Mouse (Mus musculus) stomach, embryonic 16.5 days (tissue): Measurements from ENCODE around the gene Recql5. TPM values are rescaled to one million over a fixed set of nuclear protein-coding genes. Genes with fewer than 3 reads are reported as not detected.

Source experiments
- ATAC-seq: fragments of 200-750 bp; cut with Nextera tagmentation; 2 replicates; pipeline ENCODE4 v1.8.0; 2017; ENCODE audit warnings: moderate number of reproducible peaks, moderate TSS enrichment; ENCODE audit not compliant: insufficient read depth, low FRiP score
- H3K27ac ChIP-seq: fragments of 300-500 bp; sonication (generic); 2 replicates; pipeline ENCODE4 v1.5.1; 2014; ENCODE audit warnings: low read length
- H3K27me3 ChIP-seq: fragments of 300-500 bp; sonication (generic); 2 replicates; pipeline ENCODE4 v1.6.1; 2014; ENCODE audit warnings: low read length, control low read depth, mixed read lengths; ENCODE audit not compliant: control insufficient read depth, insufficient read depth
- H3K36me3 ChIP-seq: fragments of 300-500 bp; sonication (generic); 2 replicates; pipeline ENCODE4 v1.6.1; 2014; ENCODE audit warnings: low read length; ENCODE audit not compliant: control insufficient read depth, insufficient read depth
- H3K4me1 ChIP-seq: fragments of 300-500 bp; sonication (generic); 2 replicates; pipeline ENCODE4 v1.6.1; 2014; ENCODE audit warnings: low read length, control low read depth, mixed read lengths; ENCODE audit not compliant: control insufficient read depth, insufficient read depth
- H3K4me2 ChIP-seq: fragments of 300-500 bp; sonication (generic); 2 replicates; pipeline ENCODE4 v1.6.1; 2014; ENCODE audit warnings: low read depth, low read length, mixed read lengths
- H3K4me3 ChIP-seq: fragments of 300-500 bp; sonication (generic); replicated peaks from 2 replicates; pipeline ENCODE4 v1.5.1; 2014; ENCODE audit warnings: mild to moderate bottlenecking, low read length
- H3K9ac ChIP-seq: fragments of 300-500 bp; sonication (generic); 2 replicates; pipeline ENCODE4 v1.6.1; 2014; ENCODE audit warnings: low read length
- H3K9me3 ChIP-seq: fragments of 300-500 bp; sonication (generic); replicated peaks from 2 replicates; pipeline ENCODE4 v1.6.1; 2016; ENCODE audit warnings: low read length, control low read depth; ENCODE audit not compliant: control insufficient read depth
- WGBS: fragments of 180-500 bp; shearing (Covaris S2); extraction: QIAGEN DNeasy Blood & Tissue Kit; methylation state at CpG from one replicate; pipeline ENCODE4 v1.1.7; 2014; 5-methylcytosine and 5-hydroxymethylcytosine counted together
- polyA plus RNA-seq: library from polyadenylated mRNA; unstranded; fragments of >200 nt; fragmentation: Nextera tagmentation; extraction: Ambion mirVana; gene quantifications from 2 replicates; pipeline ENCODE4 v1.2.1, GENCODE M21; 2015

Recql5 gene
- polyA plus RNA-seq, 1 experiment from 2014 or later: 19.7 TPM

GRCm38 (mm10) chr11:115904956-115905790, 28.1 kb downstream of the Recql5 start:
- WGBS: 49% methylated on average over 16 of the region's 16 CpGs
- peaks cover 49% of the 10 kb centered on the region for H3K4me1 ChIP-seq

GRCm38 (mm10) chr11:115904231-115904955, 28.9 kb downstream of the Recql5 start:
- WGBS: 60% methylated on average over 8 of the region's 8 CpGs
- Histone ChIP-seq H3K4me2 (no peak overlapping the region), H3K4me1 (peaks cover 56% of the 10 kb centered on the region), H3K36me3 (no peaks in the 10 kb centered on the region), H3K4me3 (no peak overlapping the region), H3K9ac (peak overlapping the region; percentile 60), H3K9me3 (no peaks in the 10 kb centered on the region), H3K27me3 (no peaks in the 10 kb centered on the region), H3K27ac (peak overlapping the region; percentile 93)
- ATAC-seq: no peak

More at GRCm38 (mm10) chr11:115904956-115905790, 28.1 kb downstream of the Recql5 start:
- no peaks in the 10 kb centered on the region for H3K9me3 ChIP-seq
- ATAC-seq: peak; percentile 47; the same call in 1 of the 2 replicates
- H3K27me3 ChIP-seq: no peaks in the 10 kb centered on the region
- peak overlapping the region; percentile 93 for H3K27ac ChIP-seq
- peak overlapping the region; percentile 31; the same call in 1 of the 2 replicates for H3K4me2 ChIP-seq
- H3K4me3 ChIP-seq: peak overlapping the region; percentile 17
- peak overlapping the region; percentile 60 for H3K9ac ChIP-seq
- H3K36me3 ChIP-seq: no peaks in the 10 kb centered on the region

GRCm38 (mm10) chr11:115903384-115904230, 29.7 kb downstream of the Recql5 start:
- Histone ChIP-seq H3K4me2 (no peak overlapping the region), H3K27ac (peak overlapping the region; percentile 93), H3K4me1 (peaks cover 61% of the 10 kb centered on the region), H3K4me3 (no peak overlapping the region), H3K36me3 (no peaks in the 10 kb centered on the region), H3K9ac (peak overlapping the region; percentile 6), H3K9me3 (no peaks in the 10 kb centered on the region), H3K27me3 (no peaks in the 10 kb centered on the region)
- WGBS: 51% methylated on average over 11 of the region's 11 CpGs
- peak; percentile 65; the same call in 1 of the 2 replicates for ATAC-seq

GRCm38 (mm10) chr11:115902831-115903230, 30.4 kb downstream of the Recql5 start:
- H3K9ac ChIP-seq: 0 out of 2 replicates have a peak overlapping the region, but pooled peaks have one; percentile 14
- no peak for ATAC-seq
- peaks cover 61% of the 10 kb centered on the region for H3K4me1 ChIP-seq
- no peak overlapping the region for H3K4me2 ChIP-seq
- H3K36me3 ChIP-seq: no peaks in the 10 kb centered on the region
- no peaks in the 10 kb centered on the region for H3K9me3 ChIP-seq
- peak overlapping the region; percentile 93 for H3K27ac ChIP-seq
- H3K27me3 ChIP-seq: no peaks in the 10 kb centered on the region
- H3K4me3 ChIP-seq: no peak overlapping the region
- 55% methylated on average over 1 of the region's 1 CpGs for WGBS

- no peaks in the 10 kb centered on the region for H3K36me3 ChIP-seq
- H3K27ac ChIP-seq: peak overlapping the region; percentile 55
- 0 out of 2 replicates have a peak overlapping the region, but pooled peaks have one; percentile 14 for H3K9ac ChIP-seq
- 80% methylated on average over 5 of the region's 5 CpGs for WGBS
- no peaks in the 10 kb centered on the region for H3K27me3 ChIP-seq
- no peaks in the 10 kb centered on the region for H3K9me3 ChIP-seq
- H3K4me1 ChIP-seq: peaks cover 61% of the 10 kb centered on the region
- H3K4me3 ChIP-seq: no peak overlapping the region
- ATAC-seq: no peak
- no peak overlapping the region for H3K4me2 ChIP-seq
These were observed 31.1 kb downstream of the Recql5 start for GRCm38 (mm10) chr11:115902177-115902576.

GRCm38 (mm10) chr11:115901338-115902161, 31.7 kb downstream of the Recql5 start:
- WGBS: 88% methylated on average over 9 of the region's 9 CpGs
- no peak for ATAC-seq
- no peaks in the 10 kb centered on the region for H3K9me3 ChIP-seq
- H3K4me3 ChIP-seq: no peak overlapping the region
- no peak overlapping the region for H3K9ac ChIP-seq
- H3K4me2 ChIP-seq: no peak overlapping the region
- no peaks in the 10 kb centered on the region for H3K36me3 ChIP-seq
- no peak overlapping the region for H3K27ac ChIP-seq
- peaks cover 61% of the 10 kb centered on the region for H3K4me1 ChIP-seq
- H3K27me3 ChIP-seq: no peaks in the 10 kb centered on the region

- Histone ChIP-seq H3K4me2 (no peak overlapping the region), H3K9me3 (no peaks in the 10 kb centered on the region), H3K36me3 (no peaks in the 10 kb centered on the region), H3K4me1 (peaks cover 56% of the 10 kb centered on the region), H3K27me3 (no peaks in the 10 kb centered on the region), H3K9ac (peak overlapping the region; percentile 38; the same call in 1 of the 2 replicates), H3K27ac (no peak overlapping the region), H3K4me3 (0 out of 2 replicates have a peak overlapping the region, but pooled peaks have one; percentile 4)
- WGBS: 75% methylated on average over 8 of the region's 8 CpGs
- ATAC-seq: no peak
These were observed 32.5 kb downstream of the Recql5 start for GRCm38 (mm10) chr11:115900561-115901337.
